Mouse (Mus musculus): ENCODE results near the gene Hist1h2bg. TPM values are rescaled to one million over a fixed set of nuclear protein-coding genes. Genes with fewer than 3 reads are reported as not detected.
"Not testable (repeated sequence)": the region's sequence is repeated elsewhere in the genome, so short reads cannot be mapped to it uniquely, and the experiment has no call there.

Hist1h2bg gene
- total and polyA plus RNA-seq, 3 experiments, result 14.7 to 2,580 TPM; not detected in 1

- H3K9ac ChIP-seq (ENCODE audit: control insufficient read depth, low read depth, low read length, poor library complexity, severe bottlenecking), result peak within 1 kb of the TSS; percentile 95
- H3K4me3 ChIP-seq (ENCODE audit: control insufficient read depth in 1 of 2, insufficient read depth in 1 of 2, low read depth in 2 of 2, low read length in 2 of 2), result peak within 1 kb of the TSS; percentile 35 to 67
- peak within 1 kb of the TSS; percentile 100 for H3K27ac ChIP-seq (ENCODE audit: control insufficient read depth, low read depth, low read length)
- DNase-seq (ENCODE audit: low read depth, low spot score), result peak; percentile 96
- not testable (repeated sequence) for H3K79me2 ChIP-seq (ENCODE audit: control insufficient read depth, insufficient read depth, low read length, poor library complexity); H3K4me1 ChIP-seq (ENCODE audit: control insufficient read depth in 1 of 2, insufficient read depth in 2 of 2, low read length in 2 of 2); H3K9me3 ChIP-seq (replicated peaks; ENCODE audit: insufficient read depth, low read length); H3K27me3 ChIP-seq (ENCODE audit: control insufficient read depth in 1 of 2, insufficient read depth in 2 of 2, low read length in 2 of 2)
- peaks cover 0 to 28% of the 10 kb centered on the region in 2 experiments; a peak in 2 of 4 replicates for H3K36me3 ChIP-seq (ENCODE audit: control insufficient read depth in 1 of 2, insufficient read depth in 2 of 2, low read length in 2 of 2)
- TF ChIP-seq TBP (IDR thresholded peaks at IDR 0.05; ENCODE audit: low read depth, low read length) (peak; percentile 97), POLR2A (IDR thresholded peaks at IDR 0.05; ENCODE audit: control insufficient read depth in 1 of 2, insufficient read depth in 1 of 2, low read depth in 1 of 2, low read length in 2 of 2, poor library complexity in 1 of 2) (peak; percentile 66 to 74; a peak in 3 of 4 replicates), POLR2AphosphoS5 (IDR thresholded peaks at IDR 0.05; ENCODE audit: borderline replicate concordance, low read depth, low read length) (0 out of 2 replicates have a peak, but pooled peaks have one; percentile 24)
Measured at GRCm38 (mm10) chr13:23533560-23534367, 37.4 kb upstream of the Hist1h2bg start, which contains the start of gene Hist1h2af. Gene Hist1h2af (plus strand): TSS chr13:23533906.

GRCm38 (mm10) chr13:23534368-23535131 is 36.6 kb upstream of the Hist1h2bg start:
- TF ChIP-seq POLR2A (IDR thresholded peaks at IDR 0.05; ENCODE audit: control insufficient read depth in 1 of 2, insufficient read depth in 1 of 2, low read depth in 1 of 2, low read length in 2 of 2, poor library complexity in 1 of 2) (peak; percentile 43 to 51; a peak in 3 of 4 replicates), TBP (IDR thresholded peaks at IDR 0.05; ENCODE audit: low read depth, low read length) (no peak), POLR2AphosphoS5 (IDR thresholded peaks at IDR 0.05; ENCODE audit: borderline replicate concordance, low read depth, low read length) (peak; percentile 86; the same call in 1 of the 2 replicates)
- H3K9ac ChIP-seq (ENCODE audit: control insufficient read depth, low read depth, low read length, poor library complexity, severe bottlenecking), result peak overlapping the region; percentile 95
- peaks cover 0 to 4% of the 10 kb centered on the region in 2 experiments; a peak in 2 of 4 replicates for H3K4me1 ChIP-seq (ENCODE audit: control insufficient read depth in 1 of 2, insufficient read depth in 2 of 2, low read length in 2 of 2)
- peak; percentile 91 for DNase-seq (ENCODE audit: low read depth, low spot score)
- peak overlapping the region; percentile 35 to 67 for H3K4me3 ChIP-seq (ENCODE audit: control insufficient read depth in 1 of 2, insufficient read depth in 1 of 2, low read depth in 2 of 2, low read length in 2 of 2)
- H3K9me3 ChIP-seq (replicated peaks; ENCODE audit: insufficient read depth, low read length), result no peaks in the 10 kb centered on the region
- no peaks in the 10 kb centered on the region for H3K27me3 ChIP-seq (ENCODE audit: control insufficient read depth in 1 of 2, insufficient read depth in 2 of 2, low read length in 2 of 2)
- peak overlapping the region; percentile 95 for H3K27ac ChIP-seq (ENCODE audit: control insufficient read depth, low read depth, low read length)
- peaks cover 4% of the 10 kb centered on the region; the same call in 1 of the 2 replicates for H3K79me2 ChIP-seq (ENCODE audit: control insufficient read depth, insufficient read depth, low read length, poor library complexity)
- H3K36me3 ChIP-seq (ENCODE audit: control insufficient read depth in 1 of 2, insufficient read depth in 2 of 2, low read length in 2 of 2), result peaks cover 0 to 26% of the 10 kb centered on the region in 2 experiments; a peak in 2 of 4 replicates

GRCm38 (mm10) chr13:23535137-23536075 is 35.8 kb upstream of the Hist1h2bg start, which contains the start of gene Hist1h3g:
Gene Hist1h3g (plus strand): TSS chr13:23535422.
- not testable (repeated sequence) for H3K9me3 ChIP-seq (replicated peaks; ENCODE audit: insufficient read depth, low read length); H3K79me2 ChIP-seq (ENCODE audit: control insufficient read depth, insufficient read depth, low read length, poor library complexity); H3K27me3 ChIP-seq (ENCODE audit: control insufficient read depth in 1 of 2, insufficient read depth in 2 of 2, low read length in 2 of 2); H3K4me1 ChIP-seq (ENCODE audit: control insufficient read depth in 1 of 2, insufficient read depth in 2 of 2, low read length in 2 of 2)
- peak; percentile 99 for DNase-seq (ENCODE audit: low read depth, low spot score)
- peak; percentile 94 for TF ChIP-seq POLR2AphosphoS5 (IDR thresholded peaks at IDR 0.05; ENCODE audit: borderline replicate concordance, low read depth, low read length)
- TF ChIP-seq POLR2A (IDR thresholded peaks at IDR 0.05; ENCODE audit: control insufficient read depth in 1 of 2, insufficient read depth in 1 of 2, low read depth in 1 of 2, low read length in 2 of 2, poor library complexity in 1 of 2), result peak; percentile 98
- peak; percentile 88; the same call in 1 of the 2 replicates for TF ChIP-seq UBTF (IDR thresholded peaks at IDR 0.05; ENCODE audit: borderline replicate concordance, insufficient read depth, low read depth, low read length)
- TF ChIP-seq TBP (IDR thresholded peaks at IDR 0.05; ENCODE audit: low read depth, low read length), result peak; percentile 99
- Histone ChIP-seq H3K36me3 (ENCODE audit: control insufficient read depth in 1 of 2, insufficient read depth in 2 of 2, low read length in 2 of 2) (peaks cover 0 to 28% of the 10 kb centered on the region in 2 experiments; a peak in 2 of 4 replicates), H3K4me3 (ENCODE audit: control insufficient read depth in 1 of 2, insufficient read depth in 1 of 2, low read depth in 2 of 2, low read length in 2 of 2) (peak within 1 kb of the TSS; percentile 35 to 67), H3K27ac (ENCODE audit: control insufficient read depth, low read depth, low read length) (peak within 1 kb of the TSS; percentile 95), H3K9ac (ENCODE audit: control insufficient read depth, low read depth, low read length, poor library complexity, severe bottlenecking) (peak within 1 kb of the TSS; percentile 95)
